Mouse (Mus musculus) embryonic facial prominence, embryonic 11.5 days (tissue): ENCODE results near the gene Cacnb1. TPM values are rescaled to one million over a fixed set of nuclear protein-coding genes. Genes with fewer than 3 reads are reported as not detected.

Source experiments
- ATAC-seq: fragments of 200-750 bp; cut with Nextera tagmentation; replicated peaks from 2 replicates; pipeline ENCODE4 v1.8.0; 2017; ENCODE audit warnings: low read depth; ENCODE audit not compliant: insufficient number of reproducible peaks, low FRiP score, low TSS enrichment
- DNase-seq: peaks from one replicate; pipeline ENCODE4 v3.0.0-alpha.2; 2015; ENCODE audit warnings: low spot score
- H3K27ac ChIP-seq: fragments of 300-500 bp; sonication (generic); replicated peaks from 2 replicates; pipeline ENCODE4 v1.5.1; 2014; ENCODE audit warnings: mild to moderate bottlenecking, low read depth, low read length, control low read depth
- H3K27me3 ChIP-seq: fragments of 300-500 bp; sonication (generic); 2 replicates; pipeline ENCODE4 v1.6.1; 2014; ENCODE audit warnings: mild to moderate bottlenecking, low read length, moderate library complexity, mixed read lengths; ENCODE audit not compliant: control insufficient read depth, insufficient read depth
- H3K36me3 ChIP-seq: fragments of 300-500 bp; sonication (generic); replicated peaks from 2 replicates; pipeline ENCODE4 v1.6.1; 2014; ENCODE audit warnings: low read depth, mild to moderate bottlenecking, low read length, moderate library complexity, mixed read lengths; ENCODE audit not compliant: control insufficient read depth, insufficient read depth
- H3K4me1 ChIP-seq: fragments of 300-500 bp; sonication (generic); 2 replicates; pipeline ENCODE4 v1.6.1; 2014; ENCODE audit warnings: low read length, mixed read lengths; ENCODE audit not compliant: control insufficient read depth, insufficient read depth
- H3K4me2 ChIP-seq: fragments of 300-500 bp; sonication (generic); 2 replicates; pipeline ENCODE4 v1.6.1; 2014; ENCODE audit warnings: low read depth, mild to moderate bottlenecking, control low read depth, low read length, moderate library complexity
- H3K4me3 ChIP-seq: fragments of 300-500 bp; sonication (generic); 2 replicates; pipeline ENCODE4 v1.5.1; 2014; ENCODE audit warnings: low read depth, low read length, control low read depth
- H3K9ac ChIP-seq: fragments of 300-500 bp; sonication (generic); replicated peaks from 2 replicates; pipeline ENCODE4 v1.6.1; 2014; ENCODE audit warnings: mild to moderate bottlenecking, control low read depth, low read length
- H3K9me3 ChIP-seq: fragments of 300-500 bp; sonication (generic); replicated peaks from 2 replicates; pipeline ENCODE4 v1.6.1; 2016; ENCODE audit warnings: mild to moderate bottlenecking, low read length, inconsistent platforms, mixed read lengths; ENCODE audit not compliant: control insufficient read depth
- WGBS: fragments of 180-500 bp; shearing (Covaris S2); extraction: QIAGEN DNeasy Blood & Tissue Kit; methylation state at CpG from one replicate; pipeline ENCODE4 v1.1.7; 2014; 5-methylcytosine and 5-hydroxymethylcytosine counted together
- polyA plus RNA-seq: library from polyadenylated mRNA; unstranded; fragments of >200 nt; fragmentation: Nextera tagmentation; extraction: Ambion mirVana; gene quantifications from 2 replicates; pipeline ENCODE4 v1.2.1, GENCODE M21; 2014

Cacnb1 gene
- polyA plus RNA-seq, 1 experiment from 2014 or later = 6.5 TPM

DNA sequence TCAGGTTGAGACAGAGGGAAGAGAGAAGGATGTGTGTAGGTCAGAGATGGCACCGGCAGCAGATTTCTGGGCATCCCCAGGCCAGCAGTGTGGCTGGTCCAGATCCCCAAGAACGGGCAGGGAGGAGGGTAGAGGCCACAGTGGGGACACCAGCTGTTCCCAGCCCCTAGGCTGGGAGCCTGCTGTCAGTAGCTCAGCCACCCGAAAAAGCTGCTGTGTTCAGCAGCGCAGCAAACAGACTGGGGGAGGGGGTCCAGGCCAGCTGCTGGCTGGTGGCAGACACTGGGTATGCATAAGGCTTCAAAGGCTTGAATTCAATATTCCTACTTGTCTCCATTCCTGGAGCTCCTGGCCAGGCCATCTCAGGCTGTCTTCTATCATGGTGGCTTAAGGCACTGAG, 12.0 kb upstream of the Cacnb1 start:
- H3K27me3 ChIP-seq = peaks cover 5% of the 10 kb centered on the region
- no peaks in the 10 kb centered on the region; the same call in 1 of the 2 replicates for H3K36me3 ChIP-seq
- DNase-seq (peak; percentile 39), ATAC-seq (0 out of 2 replicates have a peak, but pooled peaks have one; percentile 19)
- no peak overlapping the region for H3K27ac ChIP-seq
- H3K9me3 ChIP-seq = no peaks in the 10 kb centered on the region
- no peak overlapping the region for H3K4me3 ChIP-seq
- 26% methylated on average over 4 of the region's 4 CpGs for WGBS
- no peak overlapping the region for H3K4me2 ChIP-seq
- peaks cover 4% of the 10 kb centered on the region for H3K4me1 ChIP-seq
- H3K9ac ChIP-seq = no peak overlapping the region

DNA sequence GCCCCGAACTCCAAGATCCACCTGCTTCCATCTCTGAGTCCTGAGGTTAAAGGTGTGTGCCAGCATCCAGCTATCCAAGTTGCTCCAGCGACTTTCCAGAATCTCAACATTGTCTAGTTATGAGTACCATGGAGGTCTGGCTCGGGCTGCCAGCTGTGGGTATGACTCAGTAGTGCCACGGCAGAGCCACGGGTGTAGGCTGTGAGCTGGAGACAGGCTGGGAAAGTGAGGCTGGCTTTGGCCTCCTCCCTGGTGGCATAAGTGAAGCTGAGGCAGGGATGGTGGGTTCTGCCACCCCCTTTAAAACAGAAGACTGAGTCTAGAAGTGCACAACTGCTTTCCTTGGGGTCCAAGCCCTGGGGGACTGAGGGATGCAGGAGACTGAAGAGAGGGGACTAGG, 11.2 kb upstream of the Cacnb1 start:
- Histone ChIP-seq H3K27me3 (peaks cover 5% of the 10 kb centered on the region), H3K27ac (no peak overlapping the region), H3K9me3 (no peaks in the 10 kb centered on the region), H3K9ac (no peak overlapping the region), H3K4me3 (no peak overlapping the region), H3K4me1 (peaks cover 4% of the 10 kb centered on the region), H3K4me2 (no peak overlapping the region), H3K36me3 (peaks cover 5% of the 10 kb centered on the region)
- WGBS = 80% methylated on average over 5 of the region's 5 CpGs
- ATAC-seq (no peak), DNase-seq (no peak)

DNA sequence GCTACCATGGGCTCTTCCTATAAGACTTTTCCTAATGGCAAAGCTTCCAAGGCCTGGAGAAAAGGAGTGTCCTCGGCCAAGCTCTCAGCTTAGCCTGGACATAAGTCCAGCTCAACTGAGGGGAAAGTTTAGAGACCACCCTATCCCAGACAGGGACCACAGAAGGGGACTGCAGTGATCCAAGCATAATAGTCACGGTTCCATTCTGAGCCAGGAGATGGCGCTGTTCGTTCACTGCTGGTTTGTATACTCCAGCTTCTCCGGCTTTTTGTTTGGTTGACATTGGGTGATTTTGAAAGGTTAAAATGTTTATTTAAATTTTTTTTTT, 8.6 kb upstream of the Cacnb1 start:
- Histone ChIP-seq H3K9ac (no peak overlapping the region), H3K27me3 (peaks cover 2% of the 10 kb centered on the region), H3K27ac (no peak overlapping the region), H3K4me3 (no peak overlapping the region), H3K4me2 (no peak overlapping the region), H3K4me1 (peaks cover 4% of the 10 kb centered on the region), H3K9me3 (no peaks in the 10 kb centered on the region), H3K36me3 (peaks cover 9% of the 10 kb centered on the region)
- peak; percentile 92 for DNase-seq
- 0 out of 2 replicates have a peak, but pooled peaks have one; percentile 46 for ATAC-seq
- WGBS = 9% methylated on average over 5 of the region's 5 CpGs

DNA sequence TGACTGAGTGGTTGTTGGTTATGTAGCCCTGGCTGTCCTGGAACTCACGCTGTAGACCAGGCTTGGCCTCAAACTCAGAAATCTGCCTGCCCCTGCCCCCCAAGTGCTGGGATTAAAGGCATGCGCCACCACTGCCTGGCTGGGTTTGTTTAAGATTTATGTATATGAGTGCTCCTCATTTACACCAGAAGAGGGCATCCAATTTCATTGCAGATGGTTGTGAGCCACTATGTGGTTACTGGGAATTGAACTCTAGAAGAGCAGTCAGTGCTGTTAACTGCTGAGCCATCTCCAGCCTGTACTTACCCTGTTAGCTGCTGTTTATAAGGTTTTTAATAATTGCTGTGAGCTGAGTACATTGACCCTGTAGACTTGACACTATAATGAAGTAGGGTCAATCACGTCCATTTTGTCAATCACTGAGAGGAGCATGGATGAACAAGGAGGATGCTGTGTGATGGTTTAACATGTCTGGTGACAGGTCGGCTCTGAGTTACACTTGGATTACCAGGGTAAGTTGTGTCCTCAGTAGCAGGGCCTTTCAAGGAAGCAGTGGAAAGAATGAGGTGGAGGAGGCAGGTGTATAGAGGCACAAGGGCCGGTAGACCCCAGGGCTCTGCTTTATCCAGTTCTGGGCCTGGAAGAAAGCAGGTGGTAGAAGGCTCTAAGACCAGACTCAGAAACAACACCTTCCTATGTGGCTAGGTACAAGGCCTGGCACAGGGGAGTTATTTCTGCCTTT, 8.0 kb upstream of the Cacnb1 start:
- Histone ChIP-seq H3K9me3 (no peaks in the 10 kb centered on the region), H3K27me3 (no peaks in the 10 kb centered on the region; the same call in 1 of the 2 replicates), H3K27ac (no peak overlapping the region), H3K4me3 (no peak overlapping the region), H3K9ac (no peak overlapping the region), H3K4me1 (peaks cover 4% of the 10 kb centered on the region), H3K36me3 (peaks cover 9% of the 10 kb centered on the region), H3K4me2 (no peak overlapping the region)
- ATAC-seq (no peak), DNase-seq (no peak)
- WGBS = 49% methylated on average over 5 of the region's 5 CpGs

DNA sequence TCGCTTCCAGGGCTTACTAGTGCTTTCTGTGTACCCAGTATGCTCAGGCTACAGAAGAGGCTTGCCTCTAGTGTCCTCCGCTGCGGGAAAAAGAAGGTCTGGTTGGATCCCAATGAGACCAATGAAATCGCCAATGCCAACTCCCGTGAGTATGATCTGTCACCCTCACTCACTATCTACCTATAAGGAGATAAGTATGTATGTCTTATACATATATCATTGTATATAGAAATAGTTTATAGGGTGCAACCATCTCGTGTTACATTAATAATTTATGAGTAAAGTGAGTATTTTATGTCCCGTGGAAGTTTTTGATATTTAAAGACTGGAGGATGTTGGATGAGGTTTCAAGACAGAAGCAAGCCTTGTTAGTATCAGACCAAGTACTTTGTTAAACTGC, 5.0 kb upstream of the Cacnb1 start:
- DNase-seq = no peak
- H3K4me1 ChIP-seq = peaks cover 3% of the 10 kb centered on the region; the same call in 1 of the 2 replicates
- no peaks in the 10 kb centered on the region for H3K9me3 ChIP-seq
- no peak overlapping the region for H3K27ac ChIP-seq
- H3K4me2 ChIP-seq = peak overlapping the region; percentile 74
- H3K27me3 ChIP-seq = no peaks in the 10 kb centered on the region
- peak overlapping the region; percentile 99 for H3K4me3 ChIP-seq
- no peak for ATAC-seq
- 26% methylated on average over 7 of the region's 7 CpGs for WGBS
- H3K9ac ChIP-seq = peak overlapping the region; percentile 99
- peaks cover 9% of the 10 kb centered on the region for H3K36me3 ChIP-seq

DNA sequence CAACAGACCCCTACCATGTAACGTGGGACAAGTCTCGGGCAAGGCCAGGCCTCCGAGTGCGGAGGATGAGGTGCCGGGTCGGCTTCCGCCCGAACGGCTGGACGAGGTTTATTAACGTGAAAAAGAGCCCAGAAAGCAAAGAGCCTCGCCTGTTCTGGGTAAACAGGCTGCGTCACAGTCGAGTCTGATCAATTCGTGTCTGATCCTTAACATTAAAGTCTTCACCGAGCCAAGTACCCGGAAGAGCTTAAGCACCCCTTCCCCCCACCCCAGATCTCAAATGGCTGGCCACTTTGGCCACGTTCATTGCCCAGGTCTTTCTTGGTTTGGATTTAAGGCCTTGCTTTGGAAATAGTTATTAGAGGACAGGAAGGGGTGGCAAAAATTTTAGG, 4.5 kb upstream of the Cacnb1 start:
- peaks cover 3% of the 10 kb centered on the region; the same call in 1 of the 2 replicates for H3K4me1 ChIP-seq
- WGBS = under 1% methylated on average over 18 of the region's 18 CpGs
- ATAC-seq (no peak; the same call in 1 of the 2 replicates), DNase-seq (no peak)
- H3K36me3 ChIP-seq = peaks cover 9% of the 10 kb centered on the region
- peak overlapping the region; percentile 99 for H3K4me3 ChIP-seq
- peak overlapping the region; percentile 74 for H3K4me2 ChIP-seq
- no peaks in the 10 kb centered on the region for H3K9me3 ChIP-seq
- no peaks in the 10 kb centered on the region for H3K27me3 ChIP-seq
- peak overlapping the region; percentile 99 for H3K9ac ChIP-seq
- peak overlapping the region; percentile 71 for H3K27ac ChIP-seq

DNA sequence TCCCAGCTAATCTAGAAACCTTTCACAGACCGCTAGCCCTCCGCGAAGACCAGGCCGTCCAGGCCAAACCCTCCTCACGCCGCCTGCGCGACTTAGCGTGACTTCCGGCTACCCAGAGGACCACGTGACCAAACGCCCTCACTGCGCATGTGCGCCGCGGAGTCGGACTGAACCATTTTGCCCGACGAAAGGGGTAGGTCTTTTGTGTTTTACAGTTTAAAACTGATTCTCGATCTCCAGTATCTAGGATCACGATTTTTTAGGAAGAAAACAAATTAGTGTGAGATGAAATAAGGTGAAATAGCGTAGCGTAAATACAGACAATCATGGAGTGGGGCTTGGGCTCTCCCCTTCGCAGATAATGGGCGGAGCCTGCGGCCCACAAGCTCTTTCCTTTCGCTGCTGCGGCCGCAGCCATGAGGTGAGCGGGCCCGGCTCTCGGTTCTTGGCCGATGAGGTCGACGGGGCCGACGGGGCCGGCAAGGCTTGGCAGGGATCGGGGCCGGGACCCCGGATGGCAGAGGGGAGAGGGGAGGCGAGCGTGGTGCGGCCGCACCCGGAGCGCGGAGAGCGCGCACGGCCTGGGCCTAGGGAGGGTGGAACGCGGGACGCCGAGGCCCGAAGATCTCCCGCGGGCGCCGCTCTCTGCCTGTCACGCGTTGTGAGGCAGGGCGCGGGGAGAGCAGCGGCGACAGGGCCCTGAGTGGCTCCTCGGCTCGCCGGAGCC, 3.9 kb upstream of the Cacnb1 start, which contains the start of gene Rpl19:
Rpl19 (plus strand) TSS at position 141 of the 727 bp plus-strand sequence.
- peak; percentile 55 for ATAC-seq
- H3K4me3 ChIP-seq = peak within 1 kb of the TSS; percentile 99
- peak within 1 kb of the TSS; percentile 74 for H3K4me2 ChIP-seq
- H3K27ac ChIP-seq = peak within 1 kb of the TSS; percentile 71
- peaks cover 9% of the 10 kb centered on the region for H3K36me3 ChIP-seq
- H3K9ac ChIP-seq = peak within 1 kb of the TSS; percentile 99
- WGBS = under 1% methylated on average over 65 of the region's 69 CpGs
- H3K9me3 ChIP-seq = no peaks in the 10 kb centered on the region
- peak; percentile 94 for DNase-seq
- peaks cover 3% of the 10 kb centered on the region; the same call in 1 of the 2 replicates for H3K4me1 ChIP-seq
- H3K27me3 ChIP-seq = no peaks in the 10 kb centered on the region

DNA sequence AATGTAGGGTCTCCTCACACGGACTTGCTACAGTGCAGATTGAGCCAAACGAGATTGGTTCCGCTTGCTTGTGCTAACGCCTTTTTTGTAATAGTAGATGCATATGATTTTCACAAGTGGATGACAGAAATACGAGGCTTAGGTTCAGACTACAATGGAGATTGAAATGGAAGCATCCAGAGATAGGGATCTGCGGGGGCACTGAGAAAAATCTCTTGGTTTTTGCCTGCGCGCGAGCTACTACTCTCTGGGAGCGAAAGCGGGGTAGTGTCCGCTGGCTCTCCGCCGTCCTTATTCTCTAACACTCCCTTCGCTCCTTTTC, 3.4 kb upstream of the Cacnb1 start:
- no peak for ATAC-seq
- peak overlapping the region; percentile 71 for H3K27ac ChIP-seq
- peaks cover 9% of the 10 kb centered on the region for H3K36me3 ChIP-seq
- WGBS = 5% methylated on average over 15 of the region's 15 CpGs
- DNase-seq = no peak
- H3K4me2 ChIP-seq = peak overlapping the region; percentile 74
- H3K9me3 ChIP-seq = no peaks in the 10 kb centered on the region
- H3K27me3 ChIP-seq = no peaks in the 10 kb centered on the region
- H3K9ac ChIP-seq = peak overlapping the region; percentile 99
- H3K4me3 ChIP-seq = peak overlapping the region; percentile 99
- peaks cover 6% of the 10 kb centered on the region; the same call in 1 of the 2 replicates for H3K4me1 ChIP-seq
